Mouse (Mus musculus) forebrain, postnatal 0 days (tissue): Measurements from ENCODE around the gene Abat. TPM values are rescaled to one million over a fixed set of nuclear protein-coding genes. Genes with fewer than 3 reads are reported as not detected.

Experiments
- ATAC-seq: fragments of 200-750 bp; cut with Nextera tagmentation; 2 replicates; pipeline ENCODE4 v1.8.0; 2017; ENCODE audit warnings: mild to moderate bottlenecking, moderate library complexity
- DNase-seq: peaks from one replicate; pipeline ENCODE4 v3.0.0-alpha.2; 2015
- H3K27ac ChIP-seq: fragments of 300-500 bp; sonication (generic); 2 replicates; pipeline ENCODE4 v1.5.1; 2014; ENCODE audit warnings: low read depth, mild to moderate bottlenecking, antibody characterized with exemption, low read length, moderate library complexity, mixed read lengths
- H3K27me3 ChIP-seq: fragments of 300-500 bp; sonication (generic); 2 replicates; pipeline ENCODE4 v1.6.1; 2014; ENCODE audit warnings: mild to moderate bottlenecking, low read length, mixed read lengths; ENCODE audit not compliant: insufficient read depth
- H3K36me3 ChIP-seq: fragments of 300-500 bp; sonication (generic); 2 replicates; pipeline ENCODE4 v1.6.1; 2014; ENCODE audit warnings: mild to moderate bottlenecking, moderate library complexity; ENCODE audit not compliant: insufficient read depth
- H3K4me1 ChIP-seq: fragments of 300-500 bp; sonication (generic); 2 replicates; pipeline ENCODE4 v1.6.1; 2014; ENCODE audit warnings: antibody characterized with exemption; ENCODE audit not compliant: insufficient read depth
- H3K4me2 ChIP-seq: fragments of 300-500 bp; sonication (generic); 2 replicates; pipeline ENCODE4 v1.6.1; 2014; ENCODE audit warnings: low read depth, mild to moderate bottlenecking, moderate library complexity
- H3K4me3 ChIP-seq: fragments of 300-500 bp; sonication (generic); 2 replicates; pipeline ENCODE4 v1.5.1; 2014; ENCODE audit warnings: low read depth, low read length, mixed read lengths
- H3K9ac ChIP-seq: fragments of 300-500 bp; sonication (generic); 2 replicates; pipeline ENCODE4 v1.6.1; 2014; ENCODE audit warnings: mild to moderate bottlenecking
- H3K9me3 ChIP-seq: fragments of 300-500 bp; sonication (generic); 2 replicates; pipeline ENCODE4 v1.6.1; 2016; ENCODE audit warnings: low read length
- CTCF ChIP-seq: sonication (generic); IDR thresholded peaks from 2 replicates; pipeline ENCODE4 v1.5.1; 2016; ENCODE audit warnings: antibody characterized with exemption, control low read depth, low read depth
- WGBS: fragments of 180-500 bp; shearing (Covaris S2); extraction: QIAGEN DNeasy Blood & Tissue Kit; methylation state at CpG from one replicate; pipeline ENCODE4 v1.1.7; 2014; 5-methylcytosine and 5-hydroxymethylcytosine counted together
- polyA plus RNA-seq: library from polyadenylated mRNA; unstranded; fragments of >200 nt; fragmentation: Nextera tagmentation; extraction: Ambion mirVana; gene quantifications from 2 replicates; pipeline ENCODE4 v1.2.1, GENCODE M21; 2015
- total RNA-seq: library from RNA; depleted of rRNA; stranded (reverse); fragments of >200 nt; gene quantifications from 2 replicates; pipeline ENCODE4 v1.2.3, GENCODE M21; 2014

The Abat gene
- total and polyA plus RNA-seq, 2 experiments from 2014 or later: 69.4 to 104 TPM

- Histone ChIP-seq H3K4me3 (no peak overlapping the region), H3K9ac (no peak overlapping the region), H3K27me3 (no peaks in the 10 kb centered on the region), H3K4me2 (no peak overlapping the region), H3K36me3 (no peaks in the 10 kb centered on the region; the same call in 1 of the 2 replicates), H3K4me1 (no peaks in the 10 kb centered on the region), H3K27ac (no peak overlapping the region), H3K9me3 (no peaks in the 10 kb centered on the region)
- WGBS: 17% methylated on average over 4 of the region's 4 CpGs
- peak; percentile 97 for TF ChIP-seq CTCF
- ATAC-seq (peak; percentile 72; the same call in 1 of the 2 replicates), DNase-seq (peak; percentile 84)
Measured at GRCm38 (mm10) chr16:8494268-8494667, 19.0 kb upstream of the Abat start.

DNA sequence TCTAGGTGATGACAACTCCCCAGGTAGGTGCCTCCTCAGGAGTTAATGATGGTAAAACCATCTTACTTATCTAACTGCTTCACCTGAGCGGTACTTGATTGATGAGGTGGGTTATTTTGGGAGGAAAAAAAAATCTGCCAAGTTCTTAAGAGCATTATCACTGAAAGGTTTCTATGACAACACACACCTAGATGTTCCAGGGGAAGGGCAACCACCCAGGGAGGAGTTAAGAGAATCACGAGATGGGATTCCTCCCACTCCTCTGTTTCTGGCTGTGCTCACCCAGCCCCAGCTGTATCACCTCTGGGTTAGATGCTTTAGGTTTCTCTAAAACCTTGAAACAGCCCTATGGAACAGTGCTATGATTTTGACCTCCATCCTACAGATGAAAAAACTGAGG is 16.3 kb upstream of the Abat start:
- peak; percentile 80 for ATAC-seq
- no peak for TF ChIP-seq CTCF
- Histone ChIP-seq H3K27ac (0 out of 2 replicates have a peak overlapping the region, but pooled peaks have one; percentile 45), H3K4me1 (no peaks in the 10 kb centered on the region), H3K9ac (no peak overlapping the region), H3K36me3 (no peaks in the 10 kb centered on the region), H3K4me2 (no peak overlapping the region), H3K4me3 (no peak overlapping the region), H3K9me3 (no peaks in the 10 kb centered on the region), H3K27me3 (no peaks in the 10 kb centered on the region)
- 58% methylated on average over 2 of the region's 2 CpGs for WGBS
- DNase-seq: peak; percentile 33

GRCm38 (mm10) chr16:8504271-8504670 is 9.0 kb upstream of the Abat start:
- Histone ChIP-seq H3K27me3 (no peaks in the 10 kb centered on the region), H3K36me3 (no peaks in the 10 kb centered on the region), H3K4me3 (no peak overlapping the region), H3K9me3 (no peaks in the 10 kb centered on the region), H3K4me2 (no peak overlapping the region), H3K9ac (no peak overlapping the region), H3K4me1 (no peaks in the 10 kb centered on the region), H3K27ac (no peak overlapping the region)
- DNase-seq (no peak), ATAC-seq (no peak)
- 65% methylated on average over 2 of the region's 2 CpGs for WGBS
- TF ChIP-seq CTCF: no peak

- H3K36me3 ChIP-seq: no peaks in the 10 kb centered on the region
- WGBS: 70% methylated on average over 5 of the region's 5 CpGs
Measured at GRCm38 (mm10) chr16:8509894-8510293, 3.3 kb upstream of the Abat start.

GRCm38 (mm10) chr16:8512830-8513229 is 399 bp upstream of the Abat start:
- H3K4me3 ChIP-seq: peak overlapping the region; percentile 69
- no peak for TF ChIP-seq CTCF
- H3K9me3 ChIP-seq: no peaks in the 10 kb centered on the region
- 0% methylated on average over 5 of the region's 5 CpGs for WGBS
- H3K9ac ChIP-seq: peak overlapping the region; percentile 68
- DNase-seq (no peak), ATAC-seq (no peak)
- H3K4me2 ChIP-seq: peak overlapping the region; percentile 69
- H3K27ac ChIP-seq: no peak overlapping the region
- no peaks in the 10 kb centered on the region for H3K27me3 ChIP-seq
- peaks cover 10% of the 10 kb centered on the region; the same call in 1 of the 2 replicates for H3K4me1 ChIP-seq
- no peaks in the 10 kb centered on the region for H3K36me3 ChIP-seq

More at GRCm38 (mm10) chr16:8509894-8510293, 3.3 kb upstream of the Abat start:
- no peak for ATAC-seq
- H3K4me1 ChIP-seq: peaks cover 10% of the 10 kb centered on the region; the same call in 1 of the 2 replicates
- no peak overlapping the region for H3K9ac ChIP-seq
- no peaks in the 10 kb centered on the region for H3K27me3 ChIP-seq
- H3K27ac ChIP-seq: no peak overlapping the region
- no peak overlapping the region for H3K4me2 ChIP-seq
- no peak for DNase-seq
- no peak overlapping the region for H3K4me3 ChIP-seq
- no peaks in the 10 kb centered on the region for H3K9me3 ChIP-seq
- TF ChIP-seq CTCF: no peak

GRCm38 (mm10) chr16:8514180-8514579 is 951 bp downstream of the Abat start:
- ATAC-seq: no peak
- Histone ChIP-seq H3K4me2 (peak overlapping the region; percentile 69), H3K36me3 (no peaks in the 10 kb centered on the region), H3K9ac (peak overlapping the region; percentile 68), H3K4me1 (peaks cover 10% of the 10 kb centered on the region; the same call in 1 of the 2 replicates), H3K9me3 (no peaks in the 10 kb centered on the region), H3K27ac (no peak overlapping the region), H3K27me3 (no peaks in the 10 kb centered on the region), H3K4me3 (peak overlapping the region; percentile 69)
- DNase-seq: no peak
- no peak for TF ChIP-seq CTCF
- WGBS: 5% methylated on average over 4 of the region's 4 CpGs

DNA sequence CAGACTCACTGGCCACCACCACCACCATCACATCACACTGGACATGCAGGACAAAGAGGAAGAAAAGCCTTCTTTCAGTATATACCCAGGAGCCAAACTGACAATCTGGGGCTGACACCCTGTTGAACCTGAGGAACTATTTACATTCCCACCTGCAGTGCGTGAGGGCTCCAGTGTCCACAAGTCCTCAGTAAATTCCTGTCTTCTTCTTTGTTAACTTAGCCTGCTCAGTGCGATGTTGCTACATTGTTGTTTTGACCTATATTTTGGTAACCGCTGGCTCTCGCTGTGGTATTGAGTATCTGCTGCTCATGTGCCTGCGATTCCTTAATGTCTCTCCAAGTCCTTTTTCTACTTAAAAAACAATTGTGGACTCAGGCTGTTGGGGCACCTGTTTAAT is 7.3 kb downstream of the Abat start:
- no peaks in the 10 kb centered on the region for H3K36me3 ChIP-seq
- H3K4me2 ChIP-seq: no peak overlapping the region
- H3K27ac ChIP-seq: no peak overlapping the region
- no peak overlapping the region for H3K4me3 ChIP-seq
- peaks cover 10% of the 10 kb centered on the region; the same call in 1 of the 2 replicates for H3K4me1 ChIP-seq
- H3K27me3 ChIP-seq: no peaks in the 10 kb centered on the region; the same call in 1 of the 2 replicates
- WGBS: 75% methylated on average over 5 of the region's 5 CpGs
- no peak overlapping the region for H3K9ac ChIP-seq
- no peak for DNase-seq
- no peak for TF ChIP-seq CTCF
- no peaks in the 10 kb centered on the region for H3K9me3 ChIP-seq
- ATAC-seq: no peak
